Comparison of ENCODE assay signal across 11 mouse cellular contexts in the genomic region with DNA sequence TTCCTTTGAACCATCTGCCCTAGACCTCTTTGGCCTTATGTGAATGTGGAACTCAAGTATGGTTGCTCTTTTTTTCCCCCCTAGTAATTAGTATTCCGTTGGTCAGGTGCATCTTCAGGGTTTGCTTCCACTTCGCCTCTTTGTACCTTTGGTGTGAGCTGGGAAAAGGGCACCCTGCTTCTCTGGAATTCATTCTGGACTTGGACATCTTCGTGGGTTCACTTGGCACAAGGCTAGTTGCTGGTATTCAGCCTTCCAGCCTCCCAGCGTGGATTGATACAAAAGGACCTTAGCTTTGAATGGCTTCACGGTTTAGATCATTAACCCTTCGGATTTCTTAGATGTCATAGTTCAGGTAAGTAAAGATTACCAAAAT. TPM values are rescaled to one million over a fixed set of nuclear protein-coding genes. Genes with fewer than 3 reads are reported as not detected.
A peak's percentile ranks its signal among the peaks of the same experiment; 100 is the strongest.
DNase-seq lines count a peak whose midpoint lies in the region; ATAC-seq and TF ChIP-seq lines count a peak whose summit lies in the region.
"Had no signal": no experiment of that assay in that cellular context is flagged by ENCODE, and none has a peak within 500 bp of the region (broad histone marks: within the 10 kb centered on the region; RNA-seq: fewer than 3 reads in every experiment).

No protein-coding gene starts in this region.

- H3K27me3 ChIP-seq in hindbrain, embryonic 13.5 days = no peaks in the 10 kb centered on the region
- H3K27me3 ChIP-seq in midbrain, postnatal 0 days (ENCODE audit: insufficient read depth, low read length) = no peaks in the 10 kb centered on the region

- H3K4me3 ChIP-seq in layer of hippocampus, adult 2 months = peak overlapping the region; percentile 65
- peak overlapping the region; percentile 71 for H3K4me3 ChIP-seq in hindbrain, embryonic 13.5 days
- peak overlapping the region; percentile 73 for H3K4me3 ChIP-seq in midbrain, postnatal 0 days (ENCODE audit: low read depth, low read length)
- H3K4me3 ChIP-seq: megakaryocyte, embryonic 14.5 days had no signal

- H3K9ac ChIP-seq in hindbrain, embryonic 13.5 days = peak overlapping the region; percentile 78
- peak overlapping the region; percentile 79 for H3K9ac ChIP-seq in midbrain, postnatal 0 days (replicated peaks; ENCODE audit: low read length, poor library complexity, severe bottlenecking)

- no peak for ATAC-seq in hindbrain, embryonic 13.5 days (ENCODE audit: low FRiP score)
- ATAC-seq in midbrain, postnatal 0 days (ENCODE audit: low FRiP score) = no peak

- H3K36me3 ChIP-seq in hindbrain, embryonic 13.5 days = no peaks in the 10 kb centered on the region
- H3K36me3 ChIP-seq in midbrain, postnatal 0 days (ENCODE audit: insufficient read depth, low read length) = no peaks in the 10 kb centered on the region
- H3K36me3 ChIP-seq: G1E had no signal

- no peak overlapping the region for H3K27ac ChIP-seq in layer of hippocampus, adult 2 months
- peak overlapping the region; percentile 86 for H3K27ac ChIP-seq in hindbrain, embryonic 13.5 days
- H3K27ac ChIP-seq in midbrain, postnatal 0 days (ENCODE audit: low read depth, low read length) = peak overlapping the region; percentile 82

- 11% methylated on average over 6 of the region's 6 CpGs for WGBS in hindbrain, embryonic 13.5 days
- 6% methylated on average over 6 of the region's 6 CpGs for WGBS in midbrain, postnatal 0 days

- H3K4me1 ChIP-seq in hindbrain, embryonic 13.5 days (replicated peaks) = peaks cover 14% of the 10 kb centered on the region
- H3K4me1 ChIP-seq in midbrain, postnatal 0 days (ENCODE audit: insufficient read depth, low read length) = no peaks in the 10 kb centered on the region
- H3K4me1 ChIP-seq: megakaryocyte, embryonic 14.5 days had no signal

- TF ChIP-seq CTCF in layer of hippocampus, adult 2 months (conservative IDR thresholded peaks at IDR 0.05) = no peak
- TF ChIP-seq CTCF in midbrain, postnatal 0 days (IDR thresholded peaks at IDR 0.05) = no peak

- no peaks in the 10 kb centered on the region for H3K9me3 ChIP-seq in hindbrain, embryonic 13.5 days
- H3K9me3 ChIP-seq in midbrain, postnatal 0 days (ENCODE audit: low read length) = no peaks in the 10 kb centered on the region
- H3K9me3 ChIP-seq: megakaryocyte, embryonic 14.5 days had no signal

- no peak for DNase-seq in layer of hippocampus, adult 2 months (ENCODE audit: low spot score in 2 of 2)
- no peak for DNase-seq in layer of hippocampus, adult 18-20 months (ENCODE audit: low spot score in 2 of 2)
- DNase-seq in cerebellum, postnatal 14 days = peak; percentile 73 to 85
- peak; percentile 41 for DNase-seq in midbrain, postnatal 0 days (ENCODE audit: low spot score)
- no peak for DNase-seq in ovary, postnatal 14 days (ENCODE audit: low spot score)
- no peak for DNase-seq in adrenal gland, postnatal 36 days
- no peak for DNase-seq in yolk sac, embryonic 10.5 days (ENCODE audit: low spot score)
- DNase-seq: gastrocnemius, postnatal 36 days had no signal

- H3K4me2 ChIP-seq in hindbrain, embryonic 13.5 days = peak overlapping the region; percentile 87
- peak overlapping the region; percentile 83 for H3K4me2 ChIP-seq in midbrain, postnatal 0 days (ENCODE audit: low read depth, low read length, poor library complexity, severe bottlenecking)

RNA-seq across cellular contexts. Expression of gene Cdh7, which starts 1.3 kb away (rescaled TPM):
- 1 to 10 TPM; 5.9 to 6.9 TPM for total RNA-seq in layer of hippocampus, adult 2 months (2021)
- 1 to 10 TPM; 6.5 to 7.6 TPM for total RNA-seq in layer of hippocampus, adult 18-20 months (2021)
- 11.4 and 12.1 TPM in 2 replicates for polyA plus RNA-seq in hindbrain, embryonic 13.5 days (2015; fragmentation: Nextera tagmentation; extraction: Ambion mirVana)
- 37.7 and 40.1 TPM in 2 replicates for total RNA-seq in midbrain, postnatal 0 days (2014; rRNA removed)
- polyA plus RNA-seq in midbrain, postnatal 0 days (2015; fragmentation: Nextera tagmentation; extraction: Ambion mirVana) = 17.6 and 22.0 TPM in 2 replicates
- total RNA-seq in adrenal gland, postnatal 36 days (2021) = under 1 TPM; 0.10 TPM
- total RNA-seq: gastrocnemius, postnatal 36 days had no signal
- polyA plus RNA-seq: G1E had no signal

Comparison
In these comparisons a context has a peak if more than half of its experiments do, and no peak if none do; other contexts are left out.
1. DNase-seq: peak in cerebellum, postnatal 14 days (2 of 2) and midbrain, postnatal 0 days (single experiment); none in layer of hippocampus, adult 2 months (0 of 2), layer of hippocampus, adult 18-20 months (0 of 2), ovary, postnatal 14 days (single experiment), adrenal gland, postnatal 36 days (0 of 2) and yolk sac, embryonic 10.5 days (single experiment).
2. RNA of gene Cdh7, which starts 1.3 kb away (total RNA-seq): 37.7 to 40.1 TPM in midbrain, postnatal 0 days, 6.5 to 7.6 TPM in layer of hippocampus, adult 18-20 months and 5.9 to 6.9 TPM in layer of hippocampus, adult 2 months; 0.10 TPM in adrenal gland, postnatal 36 days; every median in the first group is over 4 times any median in the second.
3. Peak in every context shown above with its lines, with median percentiles within 50 percentile points of each other: H3K4me3 ChIP-seq.